Mouse (Mus musculus) MEL (cell line): ENCODE measurements at regions not wholly inside any gene's neighbourhood (a gene's known extent, or its start where the extent isn't known, plus 50 kb on each side); places are given as distances from the start of the nearest gene placed in this dataset.

Source experiments
- CHD2 ChIP-seq: IDR thresholded peaks from 2 replicates; pipeline ENCODE4 v1.6.1; 2011; ENCODE audit warnings: low read length, improper control_type of control experiment
- CTCF ChIP-seq, 3 experiments: IDR thresholded peaks in 2 of 3; conservative IDR thresholded peaks in 1 of 3; 2 replicates each; pipeline ENCODE4 v1.5.1; 2011 to 2012; ENCODE audit warnings: low read length in 3 of 3, low read depth in 2 of 3, mild to moderate bottlenecking in 2 of 3, improper control_type of control experiment in 1 of 3, inconsistent platforms in 1 of 3, mixed read lengths in 1 of 3, moderate library complexity in 1 of 3; ENCODE audit not compliant: control insufficient read depth in 1 of 3, insufficient read depth in 1 of 3, poor library complexity in 1 of 3, severe bottlenecking in 1 of 3
- ELF1 ChIP-seq: IDR thresholded peaks from 2 replicates; pipeline ENCODE4 v1.6.1; 2014; ENCODE audit warnings: low read depth, mild to moderate bottlenecking, inconsistent platforms, low read length, improper control_type of control experiment, moderate library complexity
- GATA1 ChIP-seq: IDR thresholded peaks from 2 replicates; pipeline ENCODE4 v1.6.1; 2011; ENCODE audit warnings: low read depth, low read length, improper control_type of control experiment
- POLR2A ChIP-seq, 2 experiments: IDR thresholded peaks; 2 replicates each; pipeline ENCODE4 v1.6.1; 2011 to 2012; ENCODE audit warnings: low read length in 2 of 2, mild to moderate bottlenecking in 2 of 2, control low read depth in 1 of 2, improper control_type of control experiment in 1 of 2, low read depth in 1 of 2, moderate library complexity in 1 of 2; ENCODE audit not compliant: control insufficient read depth in 1 of 2, insufficient read depth in 1 of 2, poor library complexity in 1 of 2
- USF1 ChIP-seq: IDR thresholded peaks from 2 replicates; pipeline ENCODE4 v1.6.1; 2014; ENCODE audit warnings: low read depth, mild to moderate bottlenecking, inconsistent platforms, low read length, improper control_type of control experiment, moderate library complexity

GRCm38 (mm10) chr15:49066367-49066766 is 4818.3 kb upstream of the Gm7489 start:
- no peak for TF ChIP-seq GATA1
- TF ChIP-seq POLR2A (IDR thresholded peaks at IDR 0.05; ENCODE audit: control insufficient read depth in 1 of 2, insufficient read depth in 1 of 2, low read depth in 1 of 2, low read length in 2 of 2, poor library complexity in 1 of 2) = no peak
- no peak for TF ChIP-seq USF1
- no peak for TF ChIP-seq CHD2
- TF ChIP-seq ELF1 = no peak
- no peak for TF ChIP-seq CTCF (IDR thresholded peaks at IDR 0.05 in 2 of 3, conservative IDR thresholded peaks at IDR 0.05 in 1 of 3; ENCODE audit: control insufficient read depth in 1 of 3, insufficient read depth in 1 of 3, low read depth in 2 of 3, low read length in 3 of 3, poor library complexity in 1 of 3, severe bottlenecking in 1 of 3)
